Mouse (Mus musculus) midbrain, embryonic 12.5 days (tissue): ENCODE data around the gene Jazf1. TPM values are rescaled to one million over a fixed set of nuclear protein-coding genes. Genes with fewer than 3 reads are reported as not detected.

Source experiments
- ATAC-seq: fragments of 200-750 bp; cut with Nextera tagmentation; 2 replicates; pipeline ENCODE4 v1.8.0; 2017; ENCODE audit warnings: low read depth, moderate TSS enrichment, moderate library complexity; ENCODE audit not compliant: low FRiP score
- H3K27ac ChIP-seq: fragments of 300-500 bp; sonication (generic); replicated peaks from 2 replicates; pipeline ENCODE4 v1.5.1; 2016; ENCODE audit warnings: mild to moderate bottlenecking
- H3K27me3 ChIP-seq: fragments of 300-500 bp; sonication (generic); 2 replicates; pipeline ENCODE4 v1.6.1; 2016; ENCODE audit warnings: mild to moderate bottlenecking
- H3K36me3 ChIP-seq: fragments of 300-500 bp; sonication (generic); 2 replicates; pipeline ENCODE4 v1.6.1; 2016
- H3K4me1 ChIP-seq: fragments of 300-500 bp; sonication (generic); 2 replicates; pipeline ENCODE4 v1.6.1; 2016
- H3K4me2 ChIP-seq: fragments of 300-500 bp; sonication (generic); replicated peaks from 2 replicates; pipeline ENCODE4 v1.6.1; 2016; ENCODE audit warnings: mild to moderate bottlenecking, moderate library complexity
- H3K4me3 ChIP-seq: fragments of 300-500 bp; sonication (generic); 2 replicates; pipeline ENCODE4 v1.5.1; 2016; ENCODE audit warnings: mild to moderate bottlenecking
- H3K9ac ChIP-seq: fragments of 300-500 bp; sonication (generic); replicated peaks from 2 replicates; pipeline ENCODE4 v1.6.1; 2016; ENCODE audit warnings: mild to moderate bottlenecking, moderate library complexity
- H3K9me3 ChIP-seq: fragments of 300-500 bp; sonication (generic); 2 replicates; pipeline ENCODE4 v1.6.1; 2016; ENCODE audit warnings: mild to moderate bottlenecking
- WGBS: fragments of 180-500 bp; shearing (Covaris S2); methylation state at CpG from one replicate; pipeline ENCODE4 v1.1.7; 2016; 5-methylcytosine and 5-hydroxymethylcytosine counted together
- polyA plus RNA-seq: library from polyadenylated mRNA; unstranded; fragments of >200 nt; fragmentation: Nextera tagmentation; extraction: Ambion mirVana; gene quantifications from 2 replicates; pipeline ENCODE4 v1.2.1, GENCODE M21; 2016

Jazf1 gene
- polyA plus RNA-seq, 1 experiment from 2014 or later = 12.3 TPM

DNA sequence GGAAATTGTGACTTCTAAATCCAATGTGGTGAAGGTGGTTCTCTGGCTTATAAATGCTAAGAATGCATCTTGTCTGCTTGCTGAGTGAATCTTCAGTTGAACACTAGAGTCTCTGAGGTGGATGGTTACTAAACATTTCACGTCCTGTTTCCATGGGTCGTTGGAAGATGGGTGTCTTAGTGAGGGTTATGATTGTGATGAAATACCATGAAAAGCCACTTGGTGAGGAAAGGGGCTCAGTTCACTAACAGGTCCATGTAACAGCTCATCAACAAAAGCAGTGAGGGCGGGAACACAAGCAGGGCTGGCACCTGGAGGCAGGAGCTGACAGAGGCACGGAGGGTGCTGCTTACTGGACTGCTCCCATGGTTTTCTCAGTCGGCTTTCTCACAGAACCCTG is 295.3 kb downstream of the Jazf1 start:
- 90% methylated on average over 5 of the region's 5 CpGs for WGBS
- H3K4me2 ChIP-seq = no peak overlapping the region
- no peak overlapping the region for H3K4me3 ChIP-seq
- ATAC-seq = no peak
- H3K36me3 ChIP-seq = peaks cover 12% of the 10 kb centered on the region; the same call in 1 of the 2 replicates
- no peaks in the 10 kb centered on the region for H3K4me1 ChIP-seq
- no peak overlapping the region for H3K27ac ChIP-seq
- H3K27me3 ChIP-seq = no peaks in the 10 kb centered on the region
- no peaks in the 10 kb centered on the region for H3K9me3 ChIP-seq
- H3K9ac ChIP-seq = no peak overlapping the region

DNA sequence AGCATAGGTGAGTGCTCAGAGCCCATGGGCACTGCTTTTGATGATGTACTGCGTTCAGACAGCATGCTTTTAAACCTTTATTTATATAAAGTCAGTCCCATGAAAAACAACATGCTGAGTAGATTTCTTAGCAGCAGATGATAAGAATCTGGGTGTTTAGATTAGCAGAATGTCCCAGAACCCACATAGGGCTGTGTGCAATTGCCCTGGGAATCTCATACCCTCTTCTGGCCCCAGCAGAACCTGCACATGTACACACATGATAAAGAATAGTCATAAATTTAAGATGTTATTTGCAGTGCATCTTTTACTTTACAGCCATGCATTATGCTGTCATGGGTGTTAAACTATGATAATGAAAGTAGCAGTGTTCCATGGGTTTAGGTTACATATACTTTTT is 297.6 kb downstream of the Jazf1 start:
- H3K4me3 ChIP-seq = no peak overlapping the region
- no peaks in the 10 kb centered on the region for H3K4me1 ChIP-seq
- no peak overlapping the region for H3K4me2 ChIP-seq
- peaks cover 31% of the 10 kb centered on the region for H3K36me3 ChIP-seq
- no peaks in the 10 kb centered on the region for H3K9me3 ChIP-seq
- 91% methylated on average over 1 of the region's 1 CpGs for WGBS
- no peak overlapping the region for H3K9ac ChIP-seq
- no peaks in the 10 kb centered on the region for H3K27me3 ChIP-seq
- no peak overlapping the region for H3K27ac ChIP-seq
- ATAC-seq = no peak

DNA sequence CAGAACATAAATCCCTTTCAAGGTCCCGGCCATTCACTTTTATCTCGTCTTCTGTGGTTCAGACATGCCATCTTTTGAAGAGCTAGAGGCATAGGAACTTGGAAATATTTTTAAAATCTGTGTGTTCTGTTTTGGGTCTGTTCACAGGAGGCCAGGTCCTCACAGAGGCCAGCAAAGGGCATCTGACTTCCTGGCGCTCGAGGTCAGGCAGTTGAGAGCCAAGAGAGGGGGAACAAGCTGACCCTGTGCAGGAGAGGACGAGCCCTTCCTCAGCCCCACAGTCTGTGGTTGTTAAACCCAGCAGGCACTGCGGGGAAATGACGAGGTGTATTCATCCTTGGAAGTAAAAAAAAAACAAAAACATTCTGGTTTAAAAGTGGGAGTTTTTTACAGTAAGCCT is 303.2 kb downstream of the Jazf1 start:
- no peaks in the 10 kb centered on the region for H3K9me3 ChIP-seq
- no peak overlapping the region for H3K4me2 ChIP-seq
- H3K27ac ChIP-seq = no peak overlapping the region
- H3K9ac ChIP-seq = no peak overlapping the region
- peaks cover 34% of the 10 kb centered on the region for H3K36me3 ChIP-seq
- no peak overlapping the region for H3K4me3 ChIP-seq
- 80% methylated on average over 7 of the region's 7 CpGs for WGBS
- no peaks in the 10 kb centered on the region for H3K27me3 ChIP-seq
- no peak for ATAC-seq
- H3K4me1 ChIP-seq = no peaks in the 10 kb centered on the region

DNA sequence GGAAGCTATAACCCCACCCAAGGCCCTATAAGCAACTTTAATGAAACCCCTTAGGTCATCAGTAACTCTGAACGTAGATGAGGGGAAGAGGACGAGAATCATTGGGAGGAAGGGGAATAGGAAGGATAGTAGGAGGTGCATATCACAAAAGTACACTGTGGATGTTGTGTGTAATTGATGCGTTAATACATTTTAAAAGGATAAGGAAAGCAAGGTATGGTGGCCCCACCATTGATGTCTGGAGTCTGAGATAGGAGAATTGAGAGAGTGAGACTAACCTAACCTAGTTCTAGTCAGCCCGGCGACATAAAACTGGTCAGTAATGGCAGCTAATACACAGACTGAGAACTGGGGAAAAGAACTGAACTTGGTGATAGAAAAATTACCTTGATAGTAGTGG is 315.6 kb downstream of the Jazf1 start:
- H3K27me3 ChIP-seq = no peaks in the 10 kb centered on the region
- H3K9ac ChIP-seq = no peak overlapping the region
- ATAC-seq = no peak
- no peaks in the 10 kb centered on the region for H3K9me3 ChIP-seq
- no peaks in the 10 kb centered on the region for H3K4me1 ChIP-seq
- no peak overlapping the region for H3K4me3 ChIP-seq
- 92% methylated on average over 5 of the region's 5 CpGs for WGBS
- H3K36me3 ChIP-seq = peaks cover 36% of the 10 kb centered on the region
- no peak overlapping the region for H3K27ac ChIP-seq
- H3K4me2 ChIP-seq = no peak overlapping the region

DNA sequence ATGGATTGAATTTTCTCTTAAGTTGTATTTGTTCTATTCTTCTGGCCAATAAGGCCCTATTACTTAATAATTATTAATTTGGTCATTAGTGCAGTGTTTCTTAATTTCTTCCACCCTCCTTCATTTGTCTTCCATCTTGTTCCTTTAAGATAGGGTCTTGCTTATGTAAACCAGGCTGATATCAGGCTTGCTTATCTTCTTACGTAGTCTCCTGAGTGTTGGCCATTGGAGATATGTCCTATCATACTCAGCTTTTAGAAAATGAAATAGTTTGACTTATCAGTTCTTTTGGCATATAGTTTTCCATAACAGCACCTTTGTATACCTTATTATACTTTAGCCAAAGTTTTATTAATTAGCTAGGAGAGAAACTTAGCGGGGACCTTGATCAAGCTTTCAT is 333.8 kb downstream of the Jazf1 start:
- WGBS = 97% methylated on average over 2 of the region's 2 CpGs
- H3K4me1 ChIP-seq = no peaks in the 10 kb centered on the region
- H3K4me2 ChIP-seq = no peak overlapping the region
- peaks cover 36% of the 10 kb centered on the region for H3K36me3 ChIP-seq
- no peak for ATAC-seq
- H3K27ac ChIP-seq = no peak overlapping the region
- no peaks in the 10 kb centered on the region for H3K27me3 ChIP-seq
- no peaks in the 10 kb centered on the region for H3K9me3 ChIP-seq
- no peak overlapping the region for H3K4me3 ChIP-seq
- H3K9ac ChIP-seq = no peak overlapping the region

DNA sequence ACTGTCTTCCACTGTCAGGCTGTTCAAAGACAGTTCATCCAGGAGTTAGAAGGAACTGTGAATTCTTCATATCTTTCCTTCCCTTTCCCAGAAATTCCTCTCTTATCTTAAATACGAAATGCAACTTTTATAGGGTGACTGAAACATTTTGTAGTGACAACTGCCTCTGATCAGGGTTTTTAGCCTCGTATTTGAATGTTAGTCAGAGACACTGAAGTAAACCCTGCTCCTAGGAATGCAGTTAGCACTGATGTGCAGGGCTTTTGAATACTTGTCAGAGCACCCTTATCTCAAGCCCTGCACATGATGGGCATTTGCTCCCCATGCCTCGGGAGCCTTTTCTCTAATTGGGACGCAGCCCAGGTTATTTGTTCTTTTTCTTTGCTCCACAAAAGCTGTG is 338.1 kb downstream of the Jazf1 start:
- Histone ChIP-seq H3K4me1 (no peaks in the 10 kb centered on the region), H3K27me3 (no peaks in the 10 kb centered on the region), H3K9me3 (no peaks in the 10 kb centered on the region), H3K36me3 (peaks cover 40% of the 10 kb centered on the region), H3K4me3 (no peak overlapping the region), H3K9ac (no peak overlapping the region), H3K27ac (no peak overlapping the region), H3K4me2 (no peak overlapping the region)
- ATAC-seq = no peak
- 82% methylated on average over 4 of the region's 4 CpGs for WGBS

DNA sequence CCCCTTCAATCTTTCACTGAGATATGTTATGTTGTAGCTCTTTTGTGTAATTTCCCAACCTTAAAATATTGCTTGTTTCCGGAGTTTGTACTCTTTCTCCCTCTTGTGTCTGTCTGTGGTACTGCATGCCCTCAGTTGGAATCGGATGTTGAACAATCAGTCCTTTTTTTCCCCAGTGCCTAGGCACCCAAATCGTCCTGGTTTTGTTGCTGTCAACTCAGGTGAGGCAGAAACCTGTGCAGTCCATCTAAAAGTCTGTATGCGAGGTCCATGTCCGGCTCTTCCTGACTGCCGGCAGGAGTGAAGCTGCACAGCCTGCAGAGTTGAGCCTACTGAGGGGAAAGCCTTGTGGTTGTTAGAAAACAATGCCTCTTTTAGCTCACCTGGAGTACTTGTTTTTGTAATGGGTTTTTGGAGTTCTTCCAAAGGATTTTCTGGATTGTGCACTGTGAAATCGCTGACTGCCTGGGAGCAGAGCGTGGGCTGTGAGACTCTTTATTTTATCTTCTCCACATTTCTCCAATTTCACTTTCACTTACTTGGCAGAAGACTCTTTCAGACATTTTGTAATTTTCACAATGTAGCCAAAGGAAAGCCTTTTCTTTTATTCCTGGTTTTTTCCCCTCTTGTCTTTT is 343.5 kb downstream of the Jazf1 start:
- Histone ChIP-seq H3K4me1 (peaks cover 2% of the 10 kb centered on the region; the same call in 1 of the 2 replicates), H3K27me3 (no peaks in the 10 kb centered on the region), H3K9ac (no peak overlapping the region), H3K4me2 (no peak overlapping the region), H3K4me3 (no peak overlapping the region), H3K9me3 (no peaks in the 10 kb centered on the region), H3K27ac (no peak overlapping the region), H3K36me3 (peaks cover 30% of the 10 kb centered on the region)
- ATAC-seq = no peak
- 62% methylated on average over 8 of the region's 8 CpGs for WGBS

Other genes with a start within 250 kb of the Jazf1 start
- gene Creb5, start 218.6 kb upstream of the Jazf1 start, polyA plus RNA-seq = 6.3 and 6.5 TPM in 2 replicates